Mouse (Mus musculus): ENCODE measurements around the gene Gm7954. TPM values are rescaled to one million over a fixed set of nuclear protein-coding genes. Genes with fewer than 3 reads are reported as not detected.
"Not testable (repeated sequence)": the region's sequence is repeated elsewhere in the genome, so short reads cannot be mapped to it uniquely, and the experiment has no call there.

Gm7954 gene
- not detected in 2 replicates for polyA plus RNA-seq (2015; fragmentation: Nextera tagmentation; extraction: Ambion mirVana)

GRCm38 (mm10) chr14:41453418-41453817 lies at the start of gene Gm7954:
Gene Gm7954, minus strand, starts transcription at chr14:41453518.
- not testable (repeated sequence) for H3K4me3 ChIP-seq; ATAC-seq (ENCODE audit: low FRiP score); H3K36me3 ChIP-seq; H3K4me1 ChIP-seq (replicated peaks); H3K9me3 ChIP-seq; H3K27ac ChIP-seq; H3K27me3 ChIP-seq; H3K4me2 ChIP-seq; H3K9ac ChIP-seq
- no CpG with 5 or more reads among the region's 2 CpGs for WGBS

GRCm38 (mm10) chr14:41489385-41489784 lies 36.1 kb upstream of the Gm7954 start, which contains the start of gene Gm3486:
Gene Gm3486, minus strand, starts transcription at chr14:41489485.
- H3K9ac ChIP-seq; H3K27ac ChIP-seq; H3K36me3 ChIP-seq; H3K4me1 ChIP-seq (replicated peaks); ATAC-seq (ENCODE audit: low FRiP score); H3K4me2 ChIP-seq; H3K9me3 ChIP-seq; H3K27me3 ChIP-seq; H3K4me3 ChIP-seq: not testable (repeated sequence)

GRCm38 (mm10) chr14:41425393-41426075 lies 27.8 kb downstream of the Gm7954 start:
- not testable (repeated sequence) for H3K36me3 ChIP-seq; ATAC-seq (ENCODE audit: low FRiP score)
- 15% methylated on average over 13 of the region's 16 CpGs for WGBS

GRCm38 (mm10) chr14:41424694-41425093 lies 28.6 kb downstream of the Gm7954 start:
- H3K36me3 ChIP-seq; H3K27me3 ChIP-seq; H3K27ac ChIP-seq; ATAC-seq (ENCODE audit: low FRiP score); H3K9me3 ChIP-seq; H3K4me3 ChIP-seq; H3K9ac ChIP-seq; H3K4me1 ChIP-seq (replicated peaks): not testable (repeated sequence)
- H3K4me2 ChIP-seq, result peak overlapping the region; percentile 30
- WGBS, result 8% methylated on average over 14 of the region's 14 CpGs

More at GRCm38 (mm10) chr14:41425393-41426075, 27.8 kb downstream of the Gm7954 start:
- not testable (repeated sequence) for H3K9me3 ChIP-seq; H3K27ac ChIP-seq; H3K9ac ChIP-seq; H3K27me3 ChIP-seq; H3K4me1 ChIP-seq (replicated peaks); H3K4me3 ChIP-seq
- peak overlapping the region; percentile 30 for H3K4me2 ChIP-seq

- H3K9ac ChIP-seq; H3K27me3 ChIP-seq; H3K4me1 ChIP-seq (replicated peaks); H3K36me3 ChIP-seq; ATAC-seq (ENCODE audit: low FRiP score); H3K4me2 ChIP-seq; H3K9me3 ChIP-seq; H3K4me3 ChIP-seq; H3K27ac ChIP-seq: not testable (repeated sequence)
- 100% methylated on average over 1 of the region's 2 CpGs for WGBS
Measured at GRCm38 (mm10) chr14:41408181-41408580, 45.1 kb downstream of the Gm7954 start, which contains the start of gene Gm6482. Gene Gm6482, minus strand, starts transcription at chr14:41408281.

Other genes with a start within 250 kb of the Gm7954 start
- 0.16 and 0.17 TPM in 2 replicates for gene Gm2832, start 174.7 kb downstream of the Gm7954 start, polyA plus RNA-seq (2015; fragmentation: Nextera tagmentation; extraction: Ambion mirVana)
- gene Gm5798, start 104.9 kb downstream of the Gm7954 start, polyA plus RNA-seq (2015; fragmentation: Nextera tagmentation; extraction: Ambion mirVana), result not detected in 2 replicates
- 0.23 TPM in 1 of 2 replicates, not detected in the other for gene Gm7945, start 67.1 kb downstream of the Gm7954 start, polyA plus RNA-seq (2015; fragmentation: Nextera tagmentation; extraction: Ambion mirVana)
- gene Gm6482, start 45.2 kb downstream of the Gm7954 start, polyA plus RNA-seq (2015; fragmentation: Nextera tagmentation; extraction: Ambion mirVana), result not detected in 2 replicates
- not detected in 2 replicates for gene Gm3486, start 36.0 kb upstream of the Gm7954 start, polyA plus RNA-seq (2015; fragmentation: Nextera tagmentation; extraction: Ambion mirVana)
- gene Gm7970, start 102.1 kb upstream of the Gm7954 start, polyA plus RNA-seq (2015; fragmentation: Nextera tagmentation; extraction: Ambion mirVana), result not detected in 2 replicates
- gene 1700049E17Rik2, start 119.7 kb upstream of the Gm7954 start, polyA plus RNA-seq (2015; fragmentation: Nextera tagmentation; extraction: Ambion mirVana), result not detected in 2 replicates
- not detected in 2 replicates for gene Gm3072, start 171.1 kb upstream of the Gm7954 start, polyA plus RNA-seq (2015; fragmentation: Nextera tagmentation; extraction: Ambion mirVana)
- not detected in 2 replicates for gene Gm3676, start 193.0 kb upstream of the Gm7954 start, polyA plus RNA-seq (2015; fragmentation: Nextera tagmentation; extraction: Ambion mirVana)
- not detected in 2 replicates for gene Gm8068, start 248.4 kb upstream of the Gm7954 start, polyA plus RNA-seq (2015; fragmentation: Nextera tagmentation; extraction: Ambion mirVana)